Mouse (Mus musculus): ENCODE measurements around the gene Gria3.

Gria3 gene

DNA sequence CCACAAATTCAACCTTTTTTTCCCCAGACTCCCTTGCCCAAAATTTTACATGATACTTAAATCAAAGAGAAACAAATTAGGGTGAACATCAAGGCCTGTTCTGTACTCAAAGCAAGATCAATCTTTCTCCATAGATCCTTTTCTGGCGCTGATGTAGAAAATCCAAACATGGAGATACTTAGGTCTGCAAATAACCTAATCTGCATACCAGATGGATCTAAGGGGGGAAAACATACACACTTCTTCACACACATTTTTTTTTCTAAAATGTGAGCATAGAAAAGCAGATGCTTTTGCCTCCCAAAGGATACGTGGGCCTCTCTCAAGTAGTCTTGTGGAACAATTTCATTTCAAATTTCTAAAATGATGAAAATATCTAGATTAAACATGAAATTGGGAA lies 164.2 kb downstream of the Gria3 start:
- in situ Hi-C loops (cut with MboI; ENCODE audit: unreplicated experiment in 2 of 2): no loop called here

DNA sequence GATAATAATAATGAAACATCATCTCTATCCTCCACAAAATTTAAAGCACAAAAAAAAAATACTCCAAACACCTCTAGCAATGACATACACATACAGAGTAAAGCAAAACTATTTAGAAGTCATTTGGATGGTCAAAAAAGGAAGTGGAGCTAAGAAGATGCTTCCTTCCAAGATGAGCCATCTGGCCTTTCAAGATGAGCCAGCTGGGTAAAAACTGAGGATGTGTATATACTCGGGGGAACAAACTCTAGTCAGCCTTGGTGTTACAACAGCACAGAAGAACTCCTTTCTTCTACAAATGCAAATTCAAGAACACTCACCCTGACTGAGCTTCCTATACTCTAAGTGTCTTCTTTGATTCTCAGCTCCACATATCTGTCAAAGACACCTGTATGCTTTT lies 172.4 kb downstream of the Gria3 start:
- in situ Hi-C loops (cut with MboI; ENCODE audit: unreplicated experiment in 2 of 2): no loop called here

DNA sequence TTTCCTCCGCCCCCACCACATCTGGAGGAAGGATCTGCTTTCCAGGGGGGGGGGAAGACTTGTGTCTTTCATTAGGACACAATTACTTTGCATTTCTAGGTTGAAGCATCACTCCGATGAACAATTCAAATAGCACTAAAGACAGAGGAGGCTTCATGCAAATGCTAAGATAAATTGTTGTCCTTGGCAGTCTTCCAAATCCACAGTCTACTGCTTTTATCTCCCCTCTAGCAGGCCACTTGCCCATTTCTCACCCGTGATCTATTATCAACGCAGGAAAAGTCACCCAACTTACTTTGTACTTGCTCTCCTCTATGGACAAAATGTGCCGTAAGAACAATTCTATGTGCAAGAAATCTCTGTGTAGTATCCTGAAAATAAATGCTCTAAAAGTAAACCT lies 178.1 kb downstream of the Gria3 start:
- in situ Hi-C loops (cut with MboI; ENCODE audit: unreplicated experiment in 2 of 2): no loop called here

DNA sequence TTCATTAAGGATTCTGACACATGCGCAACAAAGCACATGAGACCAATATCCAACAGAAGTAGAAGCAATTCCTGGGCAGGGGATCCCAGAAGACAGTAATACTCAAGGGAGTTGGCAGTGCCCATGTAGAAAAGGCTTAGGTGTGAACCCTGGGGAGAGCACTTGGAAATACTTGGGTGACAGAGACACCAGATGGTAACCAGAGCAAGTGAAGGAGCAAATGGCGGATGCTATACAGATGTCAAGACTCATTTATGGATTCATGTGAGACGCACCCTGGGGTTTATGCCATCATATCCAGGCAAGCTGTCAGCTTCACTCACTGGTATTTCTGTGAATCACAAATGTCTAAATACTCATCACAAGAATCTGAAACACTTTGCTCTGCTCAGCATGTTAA lies 187.0 kb downstream of the Gria3 start:
- in situ Hi-C loops (cut with MboI; ENCODE audit: unreplicated experiment in 2 of 2): no loop called here

DNA sequence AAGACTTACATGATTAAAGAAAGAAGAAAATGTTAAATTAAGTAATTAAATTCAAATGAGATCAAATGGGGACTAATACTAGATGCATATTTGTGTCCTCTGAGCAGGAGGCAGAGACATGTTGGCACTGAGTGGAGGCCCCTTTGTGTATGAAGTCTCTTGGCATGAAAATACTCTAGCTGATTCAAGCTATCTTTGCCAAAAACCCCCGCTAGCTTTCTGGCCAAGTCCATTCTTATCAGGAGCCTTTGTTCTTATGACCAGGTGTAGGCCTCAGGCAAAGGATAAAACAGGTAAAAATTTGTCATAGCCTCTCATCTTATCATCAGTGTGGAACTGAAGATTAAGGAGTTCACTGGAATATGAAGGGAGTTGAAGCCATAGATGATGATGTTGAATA lies 206.5 kb downstream of the Gria3 start:
- in situ Hi-C loops (cut with MboI; ENCODE audit: unreplicated experiment in 2 of 2): no loop called here

DNA sequence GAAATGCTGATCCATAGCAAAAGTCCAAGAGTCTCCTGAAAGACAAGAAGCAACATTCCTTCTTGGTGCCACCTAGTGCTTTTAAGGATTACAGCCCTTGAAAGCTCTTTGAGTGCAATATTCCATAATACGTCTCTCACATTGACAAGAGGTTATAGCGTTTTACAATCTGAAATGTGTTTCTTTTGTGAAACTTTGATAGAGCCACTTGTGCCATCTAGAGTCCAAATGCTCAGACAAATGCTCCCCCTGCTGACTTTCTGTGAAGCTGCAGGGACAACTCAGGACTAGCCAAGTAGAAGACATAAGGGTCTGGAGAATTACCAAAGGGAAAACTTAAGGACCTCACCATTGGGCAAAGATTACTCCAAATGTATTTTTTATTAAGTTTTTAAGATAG lies 214.3 kb downstream of the Gria3 start:
- in situ Hi-C loops (cut with MboI; ENCODE audit: unreplicated experiment in 2 of 2): no loop called here

DNA sequence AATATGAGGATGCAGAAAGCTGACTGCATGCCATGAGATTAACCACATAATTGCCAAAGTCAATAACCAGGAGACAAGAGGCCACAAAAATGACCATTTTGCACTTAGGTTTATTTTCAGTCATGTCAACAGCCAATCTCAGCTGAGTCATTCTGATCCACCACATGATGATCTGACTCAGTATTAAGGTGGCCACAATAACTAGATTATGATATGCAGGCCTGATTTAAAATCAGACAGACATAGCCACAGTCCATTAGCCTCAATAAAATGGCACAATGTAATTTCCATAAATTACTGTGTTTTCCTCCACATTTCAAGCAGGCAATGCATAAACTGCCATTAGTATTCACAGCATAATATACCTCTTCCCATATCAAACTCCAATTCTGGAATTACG lies 216.3 kb downstream of the Gria3 start:
- in situ Hi-C loops (cut with MboI; ENCODE audit: unreplicated experiment in 2 of 2): no loop called here

DNA sequence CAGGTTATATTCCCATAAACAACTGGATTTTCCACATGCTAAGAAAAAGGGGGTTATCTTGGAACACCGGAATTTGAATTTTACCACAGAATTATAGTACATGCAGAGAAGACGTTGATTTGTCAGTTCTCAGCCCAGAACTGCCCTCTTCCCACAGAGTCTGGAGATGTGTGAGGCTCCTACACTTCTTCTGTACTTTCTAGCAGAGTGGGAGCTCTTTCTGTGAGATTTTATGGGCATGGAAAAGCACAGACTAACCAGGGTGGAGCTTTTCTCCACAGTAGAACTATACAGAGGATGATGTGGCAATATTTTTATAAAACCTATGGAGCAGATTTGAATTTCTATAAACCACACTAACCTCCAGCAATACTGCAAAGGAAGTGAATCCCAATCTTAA lies 217.7 kb downstream of the Gria3 start:
- in situ Hi-C loops (cut with MboI; ENCODE audit: unreplicated experiment in 2 of 2): no loop called here

DNA sequence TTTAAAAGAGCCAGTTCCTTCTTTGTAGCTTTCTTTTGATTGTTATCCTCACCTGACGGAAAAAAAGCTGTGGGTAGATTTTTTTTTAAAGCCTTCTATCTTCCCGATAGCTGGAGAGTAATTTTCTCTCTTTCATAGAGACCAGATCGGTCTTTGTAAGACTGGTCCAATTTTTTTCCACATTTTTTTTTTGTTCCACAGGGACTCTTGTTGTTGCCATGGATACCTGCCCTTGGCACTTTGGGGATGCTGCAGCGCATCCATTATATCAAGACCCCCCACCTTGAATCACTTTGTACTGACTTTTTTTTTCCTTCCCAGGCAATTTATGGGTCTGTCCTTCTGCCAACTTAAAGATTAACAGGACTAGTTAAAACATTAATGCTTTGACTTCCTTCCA lies 232.9 kb downstream of the Gria3 start:
- in situ Hi-C loops (cut with MboI; ENCODE audit: unreplicated experiment in 2 of 2): no loop called here

DNA sequence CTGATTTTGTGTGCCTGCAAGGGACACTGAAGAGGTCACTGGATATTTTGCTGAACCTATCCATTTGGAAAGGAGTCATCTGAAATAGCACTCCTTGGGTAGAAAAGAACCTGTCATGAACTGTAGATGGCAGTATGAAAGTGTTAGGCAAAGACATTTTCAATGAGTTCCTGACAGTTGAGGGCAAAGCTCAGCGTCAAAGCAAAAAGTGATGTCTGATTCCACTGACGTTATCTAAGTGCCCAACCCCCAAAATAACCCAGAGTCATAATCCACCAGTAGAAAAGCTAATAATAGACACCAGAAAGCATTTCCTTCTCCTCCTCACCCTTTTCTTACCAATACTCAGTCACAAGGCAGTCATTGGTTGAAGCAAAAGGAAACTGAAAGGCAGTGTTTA lies 244.3 kb downstream of the Gria3 start:
- in situ Hi-C loops (cut with MboI; ENCODE audit: unreplicated experiment in 2 of 2): no loop called here

DNA sequence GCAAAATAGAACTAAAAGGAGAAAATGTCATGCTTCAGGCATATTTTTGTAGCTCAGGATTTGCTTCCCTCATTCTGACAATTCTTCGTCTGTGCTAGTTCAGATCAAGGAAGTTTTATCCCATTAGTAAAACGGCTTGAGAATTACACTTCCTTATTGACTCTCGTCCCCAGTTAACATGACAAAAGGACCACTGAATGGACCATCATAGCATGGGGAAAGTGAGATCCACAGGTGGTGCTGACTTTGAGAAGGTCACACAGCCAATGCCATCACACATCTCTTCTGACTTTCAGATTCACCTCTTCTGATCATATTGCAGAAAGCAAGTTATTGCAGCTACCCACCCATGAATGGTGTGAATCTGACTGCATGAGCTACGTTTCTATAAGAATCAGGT lies 257.1 kb downstream of the Gria3 start:
- in situ Hi-C loops (cut with MboI; ENCODE audit: unreplicated experiment in 2 of 2): no loop called here

DNA sequence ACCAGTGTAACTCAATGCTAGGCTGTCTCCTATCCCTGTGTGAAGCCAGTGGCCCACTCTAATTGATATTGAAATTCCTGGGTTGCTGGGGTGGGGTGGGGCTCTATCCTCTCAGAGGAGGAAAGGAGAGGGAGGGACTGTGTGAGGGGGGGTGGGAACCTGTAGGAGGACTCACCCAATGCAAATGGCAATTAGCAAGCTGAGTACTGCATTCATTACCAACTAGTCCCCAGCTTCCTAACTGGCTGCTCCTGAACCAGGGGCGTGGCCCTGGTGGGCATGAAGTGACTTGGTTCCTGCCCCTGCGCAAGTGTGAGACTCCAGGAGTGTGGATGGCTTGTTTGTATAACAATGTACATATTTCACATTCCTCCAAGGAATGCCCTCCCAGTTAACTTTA lies 288.2 kb downstream of the Gria3 start:
- in situ Hi-C loops (cut with MboI; ENCODE audit: unreplicated experiment in 2 of 2): no loop called here

DNA sequence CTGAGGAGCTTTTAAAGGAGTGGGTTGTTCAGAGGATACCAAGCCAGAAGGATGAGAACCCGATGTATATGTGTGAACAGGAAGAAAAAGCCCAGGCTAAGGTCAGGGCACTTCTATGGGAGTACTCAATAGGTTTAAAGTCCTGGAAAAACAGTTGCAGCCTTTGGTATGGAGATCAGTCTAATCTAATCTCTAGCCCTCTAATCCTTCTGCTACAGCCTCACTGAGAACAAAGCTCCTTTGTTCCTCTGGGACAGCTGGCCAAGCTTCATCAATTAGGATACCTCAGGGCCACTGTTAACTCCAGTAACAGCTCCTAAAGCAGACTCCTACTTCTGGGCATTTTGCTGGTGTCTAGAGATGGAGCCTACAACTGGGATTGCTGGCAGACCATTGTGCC lies 291.4 kb downstream of the Gria3 start:
- in situ Hi-C loops (cut with MboI; ENCODE audit: unreplicated experiment in 2 of 2): no loop called here
